Mouse (Mus musculus): ENCODE results near the gene Cdkal1. TPM values are rescaled to one million over a fixed set of nuclear protein-coding genes. Genes with fewer than 3 reads are reported as not detected.
A peak's percentile ranks its signal among the peaks of the same experiment; 100 is the strongest.

The Cdkal1 gene
- polyA plus RNA-seq, 2 experiments = 10.8 to 29.8 TPM

DNA sequence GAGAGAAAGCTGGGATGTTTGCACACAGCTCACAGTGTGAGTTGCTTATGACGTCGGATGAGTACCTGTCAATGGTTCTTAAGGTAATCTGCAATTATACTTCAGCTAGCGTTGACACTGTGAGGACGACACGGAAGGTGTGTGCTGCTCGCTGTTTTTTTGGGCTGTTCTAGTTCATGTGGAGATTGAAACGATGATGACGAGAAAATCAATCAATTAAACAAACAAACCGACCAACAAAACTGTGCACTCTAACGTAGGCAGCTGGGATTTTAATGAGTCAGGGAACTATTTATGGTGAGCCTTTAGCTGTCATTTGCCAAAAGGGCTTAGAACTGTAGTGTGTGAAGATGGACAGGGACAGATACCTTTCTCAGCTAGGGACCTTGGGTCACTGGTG lies 494.6 kb downstream of the Cdkal1 start:
- Histone ChIP-seq H3K27me3 (ENCODE audit: control insufficient read depth, insufficient read depth, low read length) (no peaks in the 10 kb centered on the region), H3K27ac (replicated peaks; ENCODE audit: low read depth, low read length) (no peak overlapping the region), H3K9me3 (ENCODE audit: control insufficient read depth, low read length) (no peaks in the 10 kb centered on the region), H3K4me3 (replicated peaks; ENCODE audit: low read length) (no peak overlapping the region), H3K36me3 (ENCODE audit: control insufficient read depth, insufficient read depth, low read length) (no peaks in the 10 kb centered on the region), H3K4me2 (replicated peaks; ENCODE audit: low read depth, low read length, severe bottlenecking) (no peak overlapping the region), H3K9ac (ENCODE audit: low read depth, low read length, severe bottlenecking) (no peak overlapping the region), H3K4me1 (ENCODE audit: control insufficient read depth, insufficient read depth, low read length) (peaks cover 23% of the 10 kb centered on the region)
- WGBS = 61% methylated on average over 10 of the region's 10 CpGs
- ATAC-seq (ENCODE audit: low FRiP score, low read depth) (no peak), DNase-seq (ENCODE audit: low spot score) (no peak)
- TF ChIP-seq POLR2A (IDR thresholded peaks at IDR 0.05; ENCODE audit: borderline replicate concordance, extremely low read depth, insufficient read depth, insufficient read length) = no peak

DNA sequence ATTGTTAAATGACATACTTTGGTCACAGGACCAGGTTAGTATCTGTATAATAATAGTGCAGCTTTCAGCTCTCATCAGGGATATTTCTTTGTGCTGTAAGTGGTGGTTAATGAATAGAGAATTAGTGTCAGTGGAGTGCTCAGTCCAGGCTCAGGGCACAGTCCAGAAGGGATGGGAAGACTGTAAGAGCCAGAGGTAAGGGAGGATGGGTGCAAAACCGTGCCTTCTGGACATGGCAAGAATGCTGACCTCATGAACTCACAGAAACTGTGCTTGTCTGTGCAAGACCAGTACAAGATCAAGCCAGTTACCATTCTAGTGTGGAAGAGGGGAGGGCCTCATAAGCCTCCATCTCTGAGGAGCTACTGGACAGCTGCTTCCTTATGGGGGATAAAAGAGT lies 496.1 kb downstream of the Cdkal1 start:
- no peak for ATAC-seq (ENCODE audit: low FRiP score, low read depth)
- Histone ChIP-seq H3K27me3 (ENCODE audit: control insufficient read depth, insufficient read depth, low read length) (no peaks in the 10 kb centered on the region), H3K4me3 (replicated peaks; ENCODE audit: low read length) (no peak overlapping the region), H3K27ac (replicated peaks; ENCODE audit: low read depth, low read length) (no peak overlapping the region), H3K36me3 (ENCODE audit: control insufficient read depth, insufficient read depth, low read length) (no peaks in the 10 kb centered on the region), H3K4me2 (replicated peaks; ENCODE audit: low read depth, low read length, severe bottlenecking) (no peak overlapping the region), H3K4me1 (ENCODE audit: control insufficient read depth, insufficient read depth, low read length) (peaks cover 33% of the 10 kb centered on the region), H3K9me3 (ENCODE audit: control insufficient read depth, low read length) (no peaks in the 10 kb centered on the region), H3K9ac (ENCODE audit: low read depth, low read length, severe bottlenecking) (no peak overlapping the region)
- DNase-seq (ENCODE audit: low spot score) = no peak
- TF ChIP-seq POLR2A (IDR thresholded peaks at IDR 0.05; ENCODE audit: borderline replicate concordance, extremely low read depth, insufficient read depth, insufficient read length) = no peak
- 72% methylated on average over 1 of the region's 1 CpGs for WGBS

DNA sequence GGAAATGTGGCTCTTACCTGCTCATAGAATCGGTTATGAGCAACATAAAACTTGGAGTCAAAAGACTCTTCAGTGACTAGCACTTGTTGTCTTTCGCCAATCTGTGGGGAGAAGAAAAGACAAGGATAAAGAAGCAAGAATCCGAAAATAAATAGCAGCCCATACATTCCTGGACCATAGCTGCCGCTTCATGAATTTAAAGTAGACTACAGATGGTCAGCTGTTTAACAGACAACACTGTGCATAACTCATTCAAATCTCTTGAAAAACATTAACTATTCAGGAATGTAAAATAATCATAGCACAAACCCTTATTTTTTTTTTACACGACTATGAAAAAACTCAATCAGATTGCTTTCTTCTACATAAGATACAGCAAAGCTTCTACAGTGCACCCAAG lies 498.0 kb downstream of the Cdkal1 start:
- H3K27ac ChIP-seq (replicated peaks; ENCODE audit: low read depth, low read length) = no peak overlapping the region
- no peak for ATAC-seq (ENCODE audit: low FRiP score, low read depth)
- no peak overlapping the region for H3K4me3 ChIP-seq (replicated peaks; ENCODE audit: low read length)
- no peak for DNase-seq (ENCODE audit: low spot score)
- H3K9me3 ChIP-seq (ENCODE audit: control insufficient read depth, low read length) = no peaks in the 10 kb centered on the region
- no peak overlapping the region for H3K4me2 ChIP-seq (replicated peaks; ENCODE audit: low read depth, low read length, severe bottlenecking)
- WGBS = 83% methylated on average over 5 of the region's 5 CpGs
- peaks cover 31% of the 10 kb centered on the region for H3K4me1 ChIP-seq (ENCODE audit: control insufficient read depth, insufficient read depth, low read length)
- H3K9ac ChIP-seq (ENCODE audit: low read depth, low read length, severe bottlenecking) = no peak overlapping the region
- H3K27me3 ChIP-seq (ENCODE audit: control insufficient read depth, insufficient read depth, low read length) = no peaks in the 10 kb centered on the region
- H3K36me3 ChIP-seq (ENCODE audit: control insufficient read depth, insufficient read depth, low read length) = no peaks in the 10 kb centered on the region
- TF ChIP-seq POLR2A (IDR thresholded peaks at IDR 0.05; ENCODE audit: borderline replicate concordance, extremely low read depth, insufficient read depth, insufficient read length) = no peak

DNA sequence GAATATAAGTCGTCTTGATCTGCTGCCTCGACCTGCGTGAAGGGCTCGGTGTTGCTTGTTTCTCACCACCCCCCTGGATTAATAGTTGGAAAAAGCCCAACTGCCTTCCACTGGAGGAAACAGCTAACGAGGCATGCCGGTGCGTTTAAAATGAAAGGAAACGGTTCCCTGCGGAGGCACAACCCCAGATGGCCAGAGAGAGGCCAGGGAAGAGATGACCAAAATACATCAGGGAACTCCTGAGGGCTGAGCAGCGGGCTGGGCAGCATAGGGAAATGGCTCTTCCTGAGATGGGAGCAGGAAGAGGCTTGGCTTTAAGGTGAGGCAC lies 499.4 kb downstream of the Cdkal1 start:
- DNase-seq (ENCODE audit: low spot score) (no peak), ATAC-seq (ENCODE audit: low FRiP score, low read depth) (no peak)
- Histone ChIP-seq H3K27me3 (ENCODE audit: control insufficient read depth, insufficient read depth, low read length) (no peaks in the 10 kb centered on the region), H3K36me3 (ENCODE audit: control insufficient read depth, insufficient read depth, low read length) (no peaks in the 10 kb centered on the region), H3K4me3 (replicated peaks; ENCODE audit: low read length) (no peak overlapping the region), H3K27ac (replicated peaks; ENCODE audit: low read depth, low read length) (no peak overlapping the region), H3K4me1 (ENCODE audit: control insufficient read depth, insufficient read depth, low read length) (peaks cover 31% of the 10 kb centered on the region), H3K9me3 (ENCODE audit: control insufficient read depth, low read length) (no peaks in the 10 kb centered on the region), H3K9ac (ENCODE audit: low read depth, low read length, severe bottlenecking) (no peak overlapping the region; the same call in 1 of the 2 replicates), H3K4me2 (replicated peaks; ENCODE audit: low read depth, low read length, severe bottlenecking) (peak overlapping the region; percentile 32)
- 12% methylated on average over 10 of the region's 10 CpGs for WGBS
- no peak for TF ChIP-seq POLR2A (IDR thresholded peaks at IDR 0.05; ENCODE audit: borderline replicate concordance, extremely low read depth, insufficient read depth, insufficient read length)

GRCm38 (mm10) chr13:29355484-29356157 lies 499.9 kb downstream of the Cdkal1 start:
- ATAC-seq (ENCODE audit: low FRiP score, low read depth) (no peak), DNase-seq (ENCODE audit: low spot score) (no peak)
- TF ChIP-seq POLR2A (IDR thresholded peaks at IDR 0.05; ENCODE audit: borderline replicate concordance, extremely low read depth, insufficient read depth, insufficient read length) = no peak
- no peak overlapping the region for H3K4me3 ChIP-seq (replicated peaks; ENCODE audit: low read length)
- H3K27me3 ChIP-seq (ENCODE audit: control insufficient read depth, insufficient read depth, low read length) = no peaks in the 10 kb centered on the region
- peaks cover 31% of the 10 kb centered on the region for H3K4me1 ChIP-seq (ENCODE audit: control insufficient read depth, insufficient read depth, low read length)
- H3K36me3 ChIP-seq (ENCODE audit: control insufficient read depth, insufficient read depth, low read length) = no peaks in the 10 kb centered on the region
- H3K4me2 ChIP-seq (replicated peaks; ENCODE audit: low read depth, low read length, severe bottlenecking) = peak overlapping the region; percentile 32
- no peak overlapping the region for H3K9ac ChIP-seq (ENCODE audit: low read depth, low read length, severe bottlenecking)
- H3K9me3 ChIP-seq (ENCODE audit: control insufficient read depth, low read length) = no peaks in the 10 kb centered on the region
- H3K27ac ChIP-seq (replicated peaks; ENCODE audit: low read depth, low read length) = no peak overlapping the region
- WGBS = 31% methylated on average over 3 of the region's 3 CpGs

Measured in limb, embryonic 14.5 days (tissue).